Mouse (Mus musculus) limb, embryonic 15.5 days (tissue): ENCODE results near the gene Vps41. TPM values are rescaled to one million over a fixed set of nuclear protein-coding genes. Genes with fewer than 3 reads are reported as not detected.

Experiments used
- ATAC-seq: fragments of 200-750 bp; cut with Nextera tagmentation; 2 replicates; pipeline ENCODE4 v1.8.0; 2017; ENCODE audit warnings: low read depth, moderate TSS enrichment; ENCODE audit not compliant: insufficient number of reproducible peaks, low FRiP score, low TSS enrichment
- H3K27ac ChIP-seq: fragments of 300-500 bp; sonication (generic); 2 replicates; pipeline ENCODE4 v1.5.1; 2015; ENCODE audit warnings: moderate library complexity, mild to moderate bottlenecking, inconsistent platforms
- H3K27me3 ChIP-seq: fragments of 300-500 bp; sonication (generic); 2 replicates; pipeline ENCODE4 v1.6.1; 2015; ENCODE audit warnings: inconsistent platforms
- H3K36me3 ChIP-seq: fragments of 300-500 bp; sonication (generic); 2 replicates; pipeline ENCODE4 v1.6.1; 2015; ENCODE audit warnings: inconsistent platforms
- H3K4me1 ChIP-seq: fragments of 300-500 bp; sonication (generic); 2 replicates; pipeline ENCODE4 v1.6.1; 2015; ENCODE audit warnings: inconsistent platforms
- H3K4me2 ChIP-seq: fragments of 300-500 bp; sonication (generic); 2 replicates; pipeline ENCODE4 v1.6.1; 2015; ENCODE audit warnings: mild to moderate bottlenecking, inconsistent platforms
- H3K4me3 ChIP-seq: fragments of 300-500 bp; sonication (generic); 2 replicates; pipeline ENCODE4 v1.5.1; 2015; ENCODE audit warnings: mild to moderate bottlenecking, inconsistent platforms
- H3K9ac ChIP-seq: fragments of 300-500 bp; sonication (generic); 2 replicates; pipeline ENCODE4 v1.6.1; 2015; ENCODE audit warnings: inconsistent platforms
- H3K9me3 ChIP-seq: fragments of 300-500 bp; sonication (generic); 2 replicates; pipeline ENCODE4 v1.6.1; 2016; ENCODE audit warnings: inconsistent platforms
- WGBS: fragments of 180-500 bp; shearing (Covaris S2); methylation state at CpG from one replicate; pipeline ENCODE4 v1.1.7; 2015; 5-methylcytosine and 5-hydroxymethylcytosine counted together
- polyA plus RNA-seq: library from polyadenylated mRNA; unstranded; fragments of >200 nt; fragmentation: Nextera tagmentation; extraction: Ambion mirVana; gene quantifications from 2 replicates; pipeline ENCODE4 v1.2.1, GENCODE M21; 2015

Gene Vps41
- polyA plus RNA-seq: 63.5 and 67.9 TPM in 2 replicates

- Histone ChIP-seq H3K4me2 (peak within 1 kb of the TSS; percentile 44), H3K4me1 (peaks cover 9% of the 10 kb centered on the region; the same call in 1 of the 2 replicates), H3K27ac (peak within 1 kb of the TSS; percentile 68), H3K9ac (peak within 1 kb of the TSS; percentile 73), H3K9me3 (no peaks in the 10 kb centered on the region), H3K36me3 (no peaks in the 10 kb centered on the region), H3K27me3 (no peaks in the 10 kb centered on the region), H3K4me3 (peak within 1 kb of the TSS; percentile 85)
- under 1% methylated on average over 21 of the region's 21 CpGs for WGBS
- peak; percentile 87 for ATAC-seq
Observed at GRCm38 (mm10) chr13:18717185-18717584, at the start of gene Vps41. Vps41 (plus strand) TSS chr13:18717286.

GRCm38 (mm10) chr13:18698518-18699065, 18.5 kb upstream of the Vps41 start:
- Histone ChIP-seq H3K4me3 (no peak overlapping the region), H3K27me3 (no peaks in the 10 kb centered on the region), H3K27ac (no peak overlapping the region), H3K9ac (no peak overlapping the region), H3K9me3 (no peaks in the 10 kb centered on the region), H3K36me3 (no peaks in the 10 kb centered on the region), H3K4me1 (no peaks in the 10 kb centered on the region), H3K4me2 (no peak overlapping the region)
- WGBS: 29% methylated on average over 7 of the region's 7 CpGs
- ATAC-seq: no peak

- Histone ChIP-seq H3K36me3 (no peaks in the 10 kb centered on the region), H3K27me3 (no peaks in the 10 kb centered on the region), H3K9me3 (no peaks in the 10 kb centered on the region), H3K4me1 (no peaks in the 10 kb centered on the region), H3K4me2 (no peak overlapping the region), H3K9ac (no peak overlapping the region), H3K4me3 (no peak overlapping the region), H3K27ac (no peak overlapping the region)
- 89% methylated on average over 1 of the region's 1 CpGs for WGBS
- ATAC-seq: no peak
Observed at GRCm38 (mm10) chr13:18711685-18712084, 5.4 kb upstream of the Vps41 start.

- no peak overlapping the region for H3K9ac ChIP-seq
- 45% methylated on average over 5 of the region's 5 CpGs for WGBS
- peak overlapping the region; percentile 44; the same call in 1 of the 2 replicates for H3K4me2 ChIP-seq
- no peaks in the 10 kb centered on the region for H3K9me3 ChIP-seq
- H3K36me3 ChIP-seq: no peaks in the 10 kb centered on the region
- H3K4me1 ChIP-seq: peaks cover 9% of the 10 kb centered on the region; the same call in 1 of the 2 replicates
- no peak overlapping the region for H3K27ac ChIP-seq
- H3K4me3 ChIP-seq: peak overlapping the region; percentile 85; the same call in 1 of the 2 replicates
- no peak for ATAC-seq
- H3K27me3 ChIP-seq: no peaks in the 10 kb centered on the region
Observed at GRCm38 (mm10) chr13:18716707-18717106, 379 bp upstream of the Vps41 start.

GRCm38 (mm10) chr13:18718461-18718860, 1.4 kb downstream of the Vps41 start:
- H3K9me3 ChIP-seq: no peaks in the 10 kb centered on the region
- H3K27me3 ChIP-seq: no peaks in the 10 kb centered on the region
- no peaks in the 10 kb centered on the region for H3K36me3 ChIP-seq
- peaks cover 9% of the 10 kb centered on the region; the same call in 1 of the 2 replicates for H3K4me1 ChIP-seq
- no peak overlapping the region for H3K4me3 ChIP-seq
- no peak overlapping the region for H3K27ac ChIP-seq
- no peak overlapping the region for H3K9ac ChIP-seq
- no peak for ATAC-seq
- H3K4me2 ChIP-seq: no peak overlapping the region
- 74% methylated on average over 5 of the region's 5 CpGs for WGBS

GRCm38 (mm10) chr13:18730666-18731065, 13.6 kb downstream of the Vps41 start:
- Histone ChIP-seq H3K4me2 (no peak overlapping the region), H3K36me3 (0 out of 2 replicates have a peak, but pooled peaks cover 3% of the 10 kb centered on the region), H3K4me3 (no peak overlapping the region), H3K27me3 (no peaks in the 10 kb centered on the region), H3K9me3 (no peaks in the 10 kb centered on the region), H3K27ac (no peak overlapping the region), H3K4me1 (no peaks in the 10 kb centered on the region), H3K9ac (no peak overlapping the region)
- no peak for ATAC-seq
- 82% methylated on average over 3 of the region's 3 CpGs for WGBS

GRCm38 (mm10) chr13:18736590-18736989, 19.5 kb downstream of the Vps41 start:
- Histone ChIP-seq H3K9ac (no peak overlapping the region), H3K27me3 (no peaks in the 10 kb centered on the region), H3K9me3 (no peaks in the 10 kb centered on the region), H3K4me3 (no peak overlapping the region), H3K27ac (no peak overlapping the region), H3K4me2 (no peak overlapping the region), H3K36me3 (peaks cover 20% of the 10 kb centered on the region), H3K4me1 (no peaks in the 10 kb centered on the region)
- ATAC-seq: no peak
- 65% methylated on average over 1 of the region's 1 CpGs for WGBS

- no peak for ATAC-seq
- no peak overlapping the region for H3K4me2 ChIP-seq
Observed at GRCm38 (mm10) chr13:18743575-18744265, 26.6 kb downstream of the Vps41 start.

GRCm38 (mm10) chr13:18744266-18744652, 27.2 kb downstream of the Vps41 start:
- Histone ChIP-seq H3K9ac (no peak overlapping the region), H3K36me3 (peaks cover 23% of the 10 kb centered on the region), H3K4me1 (no peaks in the 10 kb centered on the region), H3K27me3 (no peaks in the 10 kb centered on the region), H3K27ac (no peak overlapping the region), H3K4me3 (no peak overlapping the region), H3K4me2 (no peak overlapping the region), H3K9me3 (no peaks in the 10 kb centered on the region)
- 86% methylated on average over 4 of the region's 4 CpGs for WGBS
- ATAC-seq: no peak

More at GRCm38 (mm10) chr13:18743575-18744265, 26.6 kb downstream of the Vps41 start:
- no peaks in the 10 kb centered on the region for H3K9me3 ChIP-seq
- WGBS: 77% methylated on average over 16 of the region's 16 CpGs
- no peak overlapping the region for H3K9ac ChIP-seq
- H3K27me3 ChIP-seq: no peaks in the 10 kb centered on the region
- no peak overlapping the region for H3K4me3 ChIP-seq
- no peaks in the 10 kb centered on the region for H3K4me1 ChIP-seq
- H3K36me3 ChIP-seq: peaks cover 24% of the 10 kb centered on the region
- H3K27ac ChIP-seq: no peak overlapping the region

GRCm38 (mm10) chr13:18757958-18758357, 40.9 kb downstream of the Vps41 start:
- Histone ChIP-seq H3K27ac (no peak overlapping the region), H3K9me3 (no peaks in the 10 kb centered on the region), H3K36me3 (no peaks in the 10 kb centered on the region), H3K9ac (no peak overlapping the region), H3K27me3 (no peaks in the 10 kb centered on the region), H3K4me1 (no peaks in the 10 kb centered on the region), H3K4me3 (no peak overlapping the region), H3K4me2 (no peak overlapping the region)
- WGBS: 72% methylated on average over 3 of the region's 3 CpGs
- ATAC-seq: no peak

- Histone ChIP-seq H3K9ac (no peak overlapping the region), H3K4me3 (no peak overlapping the region), H3K27me3 (no peaks in the 10 kb centered on the region), H3K4me2 (no peak overlapping the region), H3K9me3 (no peaks in the 10 kb centered on the region), H3K36me3 (no peaks in the 10 kb centered on the region), H3K27ac (no peak overlapping the region), H3K4me1 (no peaks in the 10 kb centered on the region)
- no peak for ATAC-seq
- 87% methylated on average over 5 of the region's 5 CpGs for WGBS
Observed at GRCm38 (mm10) chr13:18759361-18760056, 42.4 kb downstream of the Vps41 start.

- H3K27me3 ChIP-seq: no peaks in the 10 kb centered on the region
- no peak overlapping the region for H3K27ac ChIP-seq
- 56% methylated on average over 1 of the region's 1 CpGs for WGBS
- no peaks in the 10 kb centered on the region for H3K36me3 ChIP-seq
- no peaks in the 10 kb centered on the region for H3K4me1 ChIP-seq
- no peaks in the 10 kb centered on the region for H3K9me3 ChIP-seq
- no peak overlapping the region for H3K4me3 ChIP-seq
- H3K4me2 ChIP-seq: no peak overlapping the region
- no peak overlapping the region for H3K9ac ChIP-seq
- no peak for ATAC-seq
Observed at GRCm38 (mm10) chr13:18761452-18761851, 44.4 kb downstream of the Vps41 start.
